Mouse (Mus musculus) layer of hippocampus, postnatal 36 days (tissue): ENCODE results near the gene Pde12. TPM values are rescaled to one million over a fixed set of nuclear protein-coding genes. Genes with fewer than 3 reads are reported as not detected.
"Not testable (repeated sequence)": the region's sequence is repeated elsewhere in the genome, so short reads cannot be mapped to it uniquely, and the experiment has no call there.

Experiments used
- DNase-seq, 2 experiments: peaks; one replicate each; pipeline ENCODE4 v3.0.0; 2022
- total RNA-seq, 2 experiments: library from RNA; stranded (reverse); gene quantifications; 2 replicates each; pipeline ENCODE4 v1.2.3; 2021

Pde12 gene
- 1 to 10 TPM; 7.6 to 8.5 TPM for total RNA-seq

DNA sequence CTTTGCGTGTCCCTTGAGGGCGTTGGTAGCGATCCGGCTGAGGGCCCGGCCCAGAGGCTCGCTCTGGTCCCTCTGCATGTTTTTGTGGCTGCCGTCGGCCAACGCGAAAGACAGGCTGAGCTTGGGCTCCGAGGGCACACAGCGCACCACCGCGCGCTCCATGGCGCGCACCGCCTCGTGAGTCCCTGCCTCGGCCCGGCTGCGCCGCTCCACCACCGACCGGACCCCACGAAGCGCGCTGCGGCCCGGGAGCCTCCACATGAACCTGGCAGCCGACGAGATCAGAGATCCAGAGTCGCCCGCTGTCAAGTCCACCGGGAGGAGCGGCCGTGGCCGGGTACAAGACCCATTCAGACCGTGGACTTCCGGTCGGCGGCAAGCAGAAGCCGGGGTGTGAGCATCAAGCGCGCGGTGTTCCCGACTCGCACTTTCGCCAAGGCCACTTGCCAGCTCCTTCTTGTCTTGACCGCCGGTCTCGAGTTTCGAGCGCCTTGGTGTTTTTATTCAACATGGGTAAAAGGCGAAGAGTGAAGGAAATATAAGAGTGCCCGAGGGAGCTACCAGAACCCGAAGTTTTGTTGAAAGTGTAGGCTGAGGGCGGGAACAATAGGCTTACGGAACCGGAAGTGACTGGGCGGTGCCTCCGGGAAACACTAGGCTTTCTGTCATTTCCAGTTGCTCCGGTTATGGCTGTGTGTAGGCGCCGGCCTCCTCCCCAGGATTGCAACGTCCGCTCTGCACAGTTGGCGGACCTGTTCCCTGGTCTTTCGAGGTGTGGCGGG lies at the start of gene Pde12:
Gene Pde12 (minus strand): TSS at position 592 of the 782 bp plus-strand sequence.
- peak; percentile 92 for DNase-seq

DNA sequence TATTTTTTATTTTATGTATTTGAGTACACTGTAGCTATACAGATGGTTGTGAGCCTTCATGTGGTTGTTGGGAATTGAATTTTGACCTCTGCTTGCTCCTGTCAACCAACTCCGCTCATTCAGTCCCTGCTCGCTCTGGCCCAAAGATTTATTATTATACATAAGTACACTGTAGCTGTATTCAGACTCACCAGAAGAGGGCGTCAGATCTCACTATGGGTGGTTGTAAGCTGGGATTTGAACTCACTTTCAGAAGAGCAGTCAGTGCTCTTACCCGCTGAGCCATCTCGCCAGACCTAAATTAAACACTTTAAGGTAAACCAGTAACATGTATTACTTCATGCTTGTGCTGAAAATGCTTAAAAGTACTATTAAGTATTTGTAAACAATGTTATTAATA lies 35.6 kb upstream of the Pde12 start:
- not testable (repeated sequence) for DNase-seq

DNA sequence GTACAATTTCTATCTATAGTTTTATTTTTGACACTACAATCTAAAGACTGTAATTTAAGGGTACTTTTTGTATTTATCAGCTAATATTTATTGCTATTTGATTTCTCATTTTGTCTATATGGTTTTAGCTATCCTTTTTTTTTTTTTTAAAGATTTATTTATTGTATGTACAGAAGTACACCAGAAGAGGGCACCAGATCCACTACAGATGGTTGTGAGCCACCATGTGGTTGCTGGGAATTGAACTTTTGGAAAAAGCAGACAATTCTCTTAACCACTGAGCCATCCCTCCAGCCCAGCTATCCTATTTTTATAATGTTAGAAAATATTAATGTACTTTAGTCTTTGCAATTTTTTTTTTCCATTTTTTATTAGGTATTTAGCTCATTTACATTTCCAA lies 28.2 kb upstream of the Pde12 start:
- no peak for DNase-seq

DNA sequence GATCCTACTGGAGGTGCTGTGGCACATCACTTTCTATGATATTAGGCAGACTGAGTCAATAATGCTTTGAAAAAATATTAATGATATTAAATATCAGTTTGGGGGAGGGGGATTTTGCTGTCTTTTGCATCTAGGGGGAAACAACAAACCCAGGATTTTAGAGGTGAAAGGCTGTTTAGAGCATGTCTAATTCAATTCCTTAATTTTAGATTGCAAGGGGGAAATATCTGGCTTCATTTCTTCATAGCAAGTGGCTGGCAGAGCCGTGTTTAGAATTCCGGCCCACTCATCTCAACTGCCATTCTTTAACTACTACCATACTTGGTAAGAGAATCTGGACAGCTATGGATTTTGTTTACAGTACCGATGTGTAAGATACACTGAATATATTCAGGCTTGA lies 23.3 kb upstream of the Pde12 start, which contains the start of gene Dnah12:
Gene Dnah12 (plus strand): TSS at position 301 of the 400 bp plus-strand sequence.
- no peak for DNase-seq

DNA sequence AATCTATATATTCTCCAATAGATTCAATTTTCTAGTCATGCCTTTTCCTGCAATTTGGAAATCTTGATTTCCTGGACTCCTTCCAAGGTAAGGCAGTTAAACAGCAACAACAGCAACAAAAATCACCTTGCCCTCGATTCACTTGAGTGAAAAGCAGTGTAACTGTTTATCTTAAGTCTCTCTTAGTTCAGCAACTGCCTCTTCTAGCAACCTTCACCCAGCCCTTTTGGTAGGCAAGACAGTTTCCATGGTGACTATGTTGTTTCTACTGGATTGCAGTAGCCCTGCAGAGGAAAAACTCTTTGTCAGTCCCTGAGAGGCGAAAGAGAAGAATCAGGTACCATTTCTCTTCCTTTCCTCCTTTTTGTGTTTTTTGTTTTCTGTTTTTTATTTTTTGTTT lies 21.7 kb upstream of the Pde12 start:
- no peak for DNase-seq

GRCm38 (mm10) chr14:26690727-26691126 lies 21.0 kb upstream of the Pde12 start:
- no peak for DNase-seq

DNA sequence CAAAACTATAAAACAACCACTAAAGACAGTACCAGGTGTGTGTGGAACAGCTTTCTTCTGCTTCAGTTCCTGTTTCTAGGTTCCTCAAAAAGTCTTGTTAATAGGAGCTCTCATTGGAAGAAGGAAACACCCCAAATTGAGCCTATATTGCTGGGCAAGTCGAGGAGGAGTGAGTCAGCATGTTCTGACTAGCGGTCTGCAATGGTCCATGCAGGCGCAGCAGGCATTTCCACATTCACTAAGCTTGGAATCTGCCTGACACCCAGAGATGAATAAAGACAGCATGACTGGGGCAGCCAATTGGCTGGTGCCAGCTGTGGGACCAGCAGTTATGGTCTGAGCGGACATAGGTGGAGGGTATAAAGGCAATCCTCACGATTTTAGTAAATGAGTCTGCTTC lies 6.1 kb upstream of the Pde12 start:
- DNase-seq: no peak

- no peak for DNase-seq
These were observed 5.7 kb upstream of the Pde12 start for GRCm38 (mm10) chr14:26675371-26675770.

GRCm38 (mm10) chr14:26674476-26675169 lies 4.9 kb upstream of the Pde12 start:
- DNase-seq: not testable (repeated sequence)

- DNase-seq: not testable (repeated sequence)
These were observed 2.4 kb upstream of the Pde12 start for GRCm38 (mm10) chr14:26671870-26672615.

- no peak for DNase-seq
These were observed 1.3 kb upstream of the Pde12 start for GRCm38 (mm10) chr14:26670964-26671363.

GRCm38 (mm10) chr14:26668371-26669291 lies 1.1 kb downstream of the Pde12 start:
- DNase-seq: peak in 1 of 2 experiments; percentile 47

DNA sequence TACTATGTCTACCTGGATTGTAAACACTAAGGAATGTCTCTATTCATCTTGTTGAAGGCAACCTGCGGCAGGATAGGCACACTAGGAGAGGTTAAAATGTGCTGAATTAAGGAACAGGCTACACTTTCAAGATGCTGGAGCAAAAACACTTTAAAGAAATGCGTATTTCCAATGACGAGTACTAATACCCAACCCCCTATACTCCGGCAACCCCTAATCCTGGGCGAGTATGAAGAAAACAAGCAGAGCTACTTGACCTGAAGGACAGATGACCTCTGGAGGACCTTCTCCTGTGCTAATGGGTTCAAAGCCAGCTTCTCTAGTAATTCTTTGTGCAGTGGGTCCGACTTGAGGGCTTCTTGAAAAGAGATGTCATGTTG lies 1.7 kb downstream of the Pde12 start:
- no peak for DNase-seq

DNA sequence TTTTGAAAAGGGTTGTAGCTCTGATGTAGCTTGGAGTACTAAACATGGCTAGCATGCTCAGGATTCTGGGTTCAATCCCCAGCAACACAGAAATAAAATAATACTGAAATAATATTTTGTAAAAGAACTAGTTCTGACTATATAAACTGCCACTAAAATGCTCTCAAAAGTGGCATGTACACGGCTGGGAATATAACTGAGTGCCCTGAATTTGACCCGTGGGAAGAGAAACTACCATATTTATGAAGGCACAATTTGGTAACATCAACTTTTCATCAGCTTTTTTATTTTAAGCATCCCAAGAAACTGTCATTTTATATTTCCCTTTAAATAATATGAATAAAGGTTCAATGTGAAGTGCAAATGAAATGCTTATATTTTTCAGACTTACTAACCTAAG lies 5.8 kb downstream of the Pde12 start:
- no peak for DNase-seq

DNA sequence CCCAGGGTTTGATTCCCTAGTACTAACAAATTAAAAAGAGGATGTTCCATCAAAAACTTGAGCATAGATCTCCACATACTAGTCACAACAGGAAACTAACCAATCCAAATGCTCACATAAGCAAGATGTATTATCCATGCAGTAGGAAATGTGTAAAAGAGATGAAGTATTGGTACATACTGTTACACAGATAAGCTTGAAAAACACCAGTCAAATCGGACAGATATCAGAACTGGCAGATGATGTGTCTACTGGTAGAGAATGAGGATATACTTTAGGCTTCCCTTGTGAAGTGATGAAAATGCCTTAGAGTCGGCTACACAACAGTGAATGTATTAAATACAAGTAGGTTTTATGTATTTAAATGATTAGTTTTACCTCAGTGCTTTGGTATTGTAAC lies 7.2 kb downstream of the Pde12 start:
- no peak for DNase-seq

DNA sequence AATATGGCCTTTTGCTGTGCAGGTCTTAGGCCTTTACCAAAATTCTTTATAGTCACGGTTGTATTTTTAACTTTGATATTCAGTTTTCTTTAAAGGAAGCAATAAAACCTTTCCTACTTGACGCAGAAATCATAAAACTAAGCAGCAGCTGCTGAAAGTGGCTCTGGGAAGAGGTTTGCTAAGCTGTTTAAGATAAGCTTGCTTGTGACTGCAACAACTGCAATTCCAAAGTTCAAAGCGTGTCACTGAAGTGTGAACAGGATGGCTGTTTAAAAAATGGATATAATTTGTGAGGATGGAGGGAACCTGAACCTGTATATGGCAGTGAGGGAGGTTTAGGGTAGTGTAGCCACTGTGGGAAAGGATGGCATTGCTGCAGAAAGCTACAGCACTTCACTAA lies 7.7 kb downstream of the Pde12 start:
- no peak for DNase-seq

- no peak for DNase-seq
These were observed 9.4 kb downstream of the Pde12 start for GRCm38 (mm10) chr14:26660233-26660632.

GRCm38 (mm10) chr14:26658178-26658577 lies 11.5 kb downstream of the Pde12 start:
- no peak for DNase-seq

- DNase-seq: no peak
These were observed 17.8 kb downstream of the Pde12 start for GRCm38 (mm10) chr14:26651901-26652300.

- DNase-seq: no peak
These were observed 21.9 kb downstream of the Pde12 start for GRCm38 (mm10) chr14:26647811-26648210.

GRCm38 (mm10) chr14:26645989-26646650 lies 23.6 kb downstream of the Pde12 start:
- DNase-seq: no peak
